Mouse (Mus musculus): ENCODE measurements around the gene Nudt5. TPM values are rescaled to one million over a fixed set of nuclear protein-coding genes. Genes with fewer than 3 reads are reported as not detected.
"Not testable (repeated sequence)": the region's sequence is repeated elsewhere in the genome, so short reads cannot be mapped to it uniquely, and the experiment has no call there.

Gene Nudt5
- polyA plus RNA-seq (2016; fragmentation: Nextera tagmentation; extraction: Ambion mirVana), result 64.7 and 68.3 TPM in 2 replicates

DNA sequence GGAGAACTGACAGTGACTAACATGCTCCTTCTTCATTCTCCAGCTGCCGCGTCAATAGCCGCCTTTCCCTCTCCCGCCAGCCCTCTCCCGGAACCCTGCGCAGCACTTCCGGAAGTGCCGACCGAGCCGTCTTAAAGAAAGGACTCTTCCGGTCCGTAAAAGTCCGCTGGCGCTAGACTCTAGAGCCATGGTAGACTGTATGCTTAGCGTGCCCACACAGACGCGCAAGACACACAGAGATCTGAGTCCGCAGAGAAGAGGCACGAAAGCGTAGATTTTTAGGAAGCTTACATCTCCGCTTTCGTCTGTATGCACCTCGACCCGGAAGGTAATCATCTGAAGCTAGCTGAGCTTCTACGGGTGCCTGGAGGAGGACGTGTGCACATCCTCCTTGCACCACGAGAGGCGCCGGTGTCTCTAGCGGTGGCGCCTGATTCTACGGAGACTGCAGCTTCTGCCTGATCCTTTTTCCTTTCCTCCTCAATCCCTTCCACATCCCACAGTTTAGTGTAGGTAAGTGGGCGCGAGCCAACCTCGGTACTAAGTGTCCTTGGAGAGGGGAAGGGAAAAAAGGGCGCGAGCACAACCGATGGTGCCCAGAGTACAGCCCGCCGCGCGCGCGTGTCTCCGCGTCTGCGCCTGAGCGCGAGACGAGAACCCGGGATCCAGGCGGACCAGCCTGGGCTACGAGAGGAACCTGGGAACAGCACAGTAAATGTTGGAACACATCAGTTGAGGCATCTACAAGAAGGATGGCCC, at the start of gene Nudt5, which contains the start of gene Cdc123:
Nudt5 (plus strand) TSS at position 147 of the 759 bp plus-strand sequence.
Cdc123 (minus strand) TSS at position 292 of the 759 bp plus-strand sequence.
- Histone ChIP-seq H3K36me3 (peaks cover 28% of the 10 kb centered on the region), H3K27ac (peak within 1 kb of the TSS; percentile 75), H3K9ac (peak within 1 kb of the TSS; percentile 78), H3K4me3 (peak within 1 kb of the TSS; percentile 66), H3K27me3 (replicated peaks) (no peaks in the 10 kb centered on the region), H3K4me1 (peaks cover 8% of the 10 kb centered on the region), H3K4me2 (replicated peaks) (peak within 1 kb of the TSS; percentile 68), H3K9me3 (no peaks in the 10 kb centered on the region)
- ATAC-seq (ENCODE audit: low FRiP score, low read depth), result peak; percentile 97
- WGBS, result under 1% methylated on average over 53 of the region's 53 CpGs

GRCm38 (mm10) chr2:5797816-5798672, 46.8 kb upstream of the Nudt5 start:
- peaks cover 82% of the 10 kb centered on the region for H3K36me3 ChIP-seq

DNA sequence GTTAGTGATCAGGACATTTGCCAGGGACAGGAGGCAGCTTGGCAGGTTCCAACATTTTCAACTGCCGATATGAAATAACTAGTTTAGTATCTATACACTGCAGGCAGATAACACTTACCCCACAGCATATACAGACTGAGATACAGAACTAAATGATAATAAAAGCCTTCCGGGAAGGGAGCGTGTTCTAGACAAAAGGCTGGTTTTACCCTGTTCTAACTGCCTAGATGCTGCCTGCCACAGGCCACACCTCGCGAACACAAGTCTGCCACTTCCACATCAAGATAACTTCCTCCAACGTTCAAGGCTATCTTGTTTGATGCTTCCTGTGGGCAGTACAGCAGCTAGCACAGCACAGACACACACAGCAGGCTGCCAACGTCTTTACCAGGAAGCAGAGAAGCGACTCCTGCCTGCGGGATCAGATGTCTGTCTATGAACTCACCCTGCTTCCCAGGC, 43.6 kb upstream of the Nudt5 start:
- Histone ChIP-seq H3K4me2 (replicated peaks) (no peak overlapping the region), H3K9ac (no peak overlapping the region), H3K36me3 (peaks cover 77% of the 10 kb centered on the region), H3K27me3 (replicated peaks) (no peaks in the 10 kb centered on the region), H3K4me1 (no peaks in the 10 kb centered on the region), H3K4me3 (no peak overlapping the region), H3K27ac (no peak overlapping the region), H3K9me3 (no peaks in the 10 kb centered on the region)
- WGBS, result 92% methylated on average over 9 of the region's 9 CpGs
- ATAC-seq (ENCODE audit: low FRiP score, low read depth), result no peak

More at GRCm38 (mm10) chr2:5797816-5798672, 46.8 kb upstream of the Nudt5 start:
- H3K4me3 ChIP-seq, result no peak overlapping the region
- H3K9me3 ChIP-seq, result no peaks in the 10 kb centered on the region
- no peaks in the 10 kb centered on the region for H3K4me1 ChIP-seq
- no peak overlapping the region for H3K27ac ChIP-seq
- no peak for ATAC-seq (ENCODE audit: low FRiP score, low read depth)
- no peak overlapping the region for H3K4me2 ChIP-seq (replicated peaks)
- H3K9ac ChIP-seq, result no peak overlapping the region
- H3K27me3 ChIP-seq (replicated peaks), result no peaks in the 10 kb centered on the region
- 93% methylated on average over 11 of the region's 11 CpGs for WGBS

DNA sequence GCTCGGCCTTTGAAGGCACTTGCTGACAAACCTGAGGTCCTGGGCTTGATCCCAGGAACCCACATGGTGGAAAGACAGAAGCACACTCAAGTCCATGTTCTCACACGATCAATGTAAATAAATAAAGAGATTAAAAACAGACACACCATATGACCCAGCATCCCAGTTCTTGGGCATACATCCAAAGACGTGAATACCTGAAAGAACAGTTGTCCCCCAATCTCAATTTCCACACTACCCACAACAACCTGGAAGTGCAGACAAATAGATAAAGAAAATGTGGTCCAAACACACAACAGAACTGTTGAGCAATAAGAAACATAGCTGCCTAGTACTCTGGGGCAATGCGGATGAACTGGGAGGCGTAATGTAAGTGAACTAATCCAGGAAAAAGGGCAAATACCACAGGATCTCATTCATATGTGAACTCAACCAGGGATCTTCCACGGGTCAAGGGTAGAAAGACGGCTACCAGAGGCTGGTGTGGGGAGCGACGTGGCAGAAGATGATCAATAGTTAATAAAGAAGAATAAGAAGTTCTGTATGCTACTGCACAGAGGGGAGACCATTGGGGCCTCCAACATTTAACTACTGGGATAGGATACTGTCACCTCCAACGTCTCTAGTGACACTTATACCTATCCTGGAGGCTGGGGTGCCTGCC, 42.8 kb upstream of the Nudt5 start:
- Histone ChIP-seq H3K4me2 (replicated peaks) (no peak overlapping the region), H3K9me3 (no peaks in the 10 kb centered on the region), H3K36me3 (peaks cover 70% of the 10 kb centered on the region), H3K27me3 (replicated peaks) (no peaks in the 10 kb centered on the region), H3K27ac (no peak overlapping the region), H3K4me1 (no peaks in the 10 kb centered on the region), H3K9ac (no peak overlapping the region), H3K4me3 (no peak overlapping the region)
- ATAC-seq (ENCODE audit: low FRiP score, low read depth), result no peak
- 94% methylated on average over 10 of the region's 10 CpGs for WGBS

- WGBS, result 93% methylated on average over 6 of the region's 6 CpGs
- Histone ChIP-seq H3K4me2 (replicated peaks) (no peak overlapping the region), H3K27me3 (replicated peaks) (no peaks in the 10 kb centered on the region), H3K4me3 (no peak overlapping the region), H3K27ac (no peak overlapping the region), H3K9ac (no peak overlapping the region), H3K36me3 (peaks cover 61% of the 10 kb centered on the region), H3K4me1 (no peaks in the 10 kb centered on the region), H3K9me3 (no peaks in the 10 kb centered on the region)
- no peak for ATAC-seq (ENCODE audit: low FRiP score, low read depth)
These were observed 40.3 kb upstream of the Nudt5 start for GRCm38 (mm10) chr2:5804440-5805045.

DNA sequence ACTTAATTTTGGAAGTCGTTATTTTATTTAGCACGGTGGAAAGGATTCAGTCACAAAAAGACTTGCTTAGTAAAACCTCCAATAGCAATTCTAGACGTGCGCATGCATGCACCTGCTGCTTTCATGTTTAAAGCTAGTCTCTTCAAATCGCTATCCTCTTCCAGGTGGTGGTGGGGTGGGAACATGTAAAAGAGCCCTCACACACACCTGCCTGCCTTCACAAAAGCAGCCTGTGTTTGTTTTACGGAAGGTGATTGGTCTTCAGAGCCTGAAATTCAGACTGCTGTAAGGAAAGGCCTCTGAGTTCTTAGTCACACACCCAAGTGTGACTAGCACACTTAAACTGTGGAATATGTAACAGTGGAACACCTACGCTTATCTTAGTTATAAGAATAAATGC, 39.6 kb upstream of the Nudt5 start:
- WGBS, result 94% methylated on average over 7 of the region's 7 CpGs
- H3K4me1 ChIP-seq, result no peaks in the 10 kb centered on the region
- no peak overlapping the region for H3K27ac ChIP-seq
- no peak overlapping the region for H3K9ac ChIP-seq
- ATAC-seq (ENCODE audit: low FRiP score, low read depth), result no peak
- no peaks in the 10 kb centered on the region for H3K9me3 ChIP-seq
- no peaks in the 10 kb centered on the region for H3K27me3 ChIP-seq (replicated peaks)
- H3K4me2 ChIP-seq (replicated peaks), result no peak overlapping the region
- no peak overlapping the region for H3K4me3 ChIP-seq
- H3K36me3 ChIP-seq, result peaks cover 66% of the 10 kb centered on the region

- H3K4me3 ChIP-seq; H3K9me3 ChIP-seq; ATAC-seq (ENCODE audit: low FRiP score, low read depth); H3K27me3 ChIP-seq (replicated peaks); H3K9ac ChIP-seq; H3K4me1 ChIP-seq; H3K27ac ChIP-seq; H3K4me2 ChIP-seq (replicated peaks): not testable (repeated sequence)
- peaks cover 65% of the 10 kb centered on the region for H3K36me3 ChIP-seq
- 85% methylated on average over 3 of the region's 3 CpGs for WGBS
These were observed 38.6 kb upstream of the Nudt5 start for GRCm38 (mm10) chr2:5806201-5806600.

- Histone ChIP-seq H3K36me3 (peaks cover 55% of the 10 kb centered on the region), H3K4me3 (no peak overlapping the region), H3K4me2 (replicated peaks) (no peak overlapping the region), H3K27ac (no peak overlapping the region), H3K9ac (no peak overlapping the region), H3K9me3 (no peaks in the 10 kb centered on the region), H3K4me1 (no peaks in the 10 kb centered on the region), H3K27me3 (replicated peaks) (no peaks in the 10 kb centered on the region)
- no peak for ATAC-seq (ENCODE audit: low FRiP score, low read depth)
- WGBS, result 90% methylated on average over 5 of the region's 5 CpGs
These were observed 34.6 kb upstream of the Nudt5 start for GRCm38 (mm10) chr2:5810036-5810718.

GRCm38 (mm10) chr2:5811235-5811782, 33.5 kb upstream of the Nudt5 start:
- H3K36me3 ChIP-seq, result peaks cover 53% of the 10 kb centered on the region

GRCm38 (mm10) chr2:5821264-5821663, 23.6 kb upstream of the Nudt5 start:
- Histone ChIP-seq H3K4me2 (replicated peaks) (no peak overlapping the region), H3K36me3 (peaks cover 63% of the 10 kb centered on the region), H3K4me1 (no peaks in the 10 kb centered on the region), H3K27ac (no peak overlapping the region), H3K27me3 (replicated peaks) (no peaks in the 10 kb centered on the region), H3K9me3 (no peaks in the 10 kb centered on the region), H3K4me3 (no peak overlapping the region), H3K9ac (no peak overlapping the region)
- no peak for ATAC-seq (ENCODE audit: low FRiP score, low read depth)
- 90% methylated on average over 10 of the region's 10 CpGs for WGBS

More at GRCm38 (mm10) chr2:5811235-5811782, 33.5 kb upstream of the Nudt5 start:
- Histone ChIP-seq H3K4me1 (no peaks in the 10 kb centered on the region), H3K4me2 (replicated peaks) (no peak overlapping the region), H3K9me3 (no peaks in the 10 kb centered on the region), H3K9ac (no peak overlapping the region), H3K27ac (no peak overlapping the region), H3K4me3 (no peak overlapping the region), H3K27me3 (replicated peaks) (no peaks in the 10 kb centered on the region)
- ATAC-seq (ENCODE audit: low FRiP score, low read depth), result no peak
- WGBS, result 91% methylated on average over 5 of the region's 5 CpGs

DNA sequence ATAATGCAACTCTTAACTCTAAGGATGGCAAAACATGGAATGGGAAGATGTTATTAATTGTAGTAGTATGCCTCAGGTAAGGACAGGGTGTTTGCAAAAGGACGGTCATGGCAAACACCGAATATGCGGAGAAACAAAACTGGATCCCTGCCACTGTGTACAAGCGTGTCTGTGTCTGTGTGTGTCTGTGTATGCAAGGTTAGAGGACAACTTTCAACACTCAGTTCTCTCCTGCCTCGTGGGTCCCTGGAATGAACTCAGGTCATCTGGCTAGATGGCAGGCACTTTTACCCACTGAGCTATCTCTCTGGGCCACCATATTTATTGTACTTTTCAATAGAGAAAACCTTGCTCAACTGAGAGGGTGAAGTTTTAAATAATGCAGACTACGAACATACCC, 22.4 kb upstream of the Nudt5 start:
- no peak for ATAC-seq (ENCODE audit: low FRiP score, low read depth)
- Histone ChIP-seq H3K27ac (no peak overlapping the region), H3K9ac (no peak overlapping the region), H3K27me3 (replicated peaks) (no peaks in the 10 kb centered on the region), H3K4me3 (no peak overlapping the region), H3K4me2 (replicated peaks) (no peak overlapping the region), H3K36me3 (peaks cover 63% of the 10 kb centered on the region), H3K4me1 (no peaks in the 10 kb centered on the region), H3K9me3 (no peaks in the 10 kb centered on the region)
- 96% methylated on average over 6 of the region's 6 CpGs for whole genome bisulfite sequencing
